Mouse (Mus musculus): ENCODE results near the gene Fbxw7. TPM values are rescaled to one million over a fixed set of nuclear protein-coding genes. Genes with fewer than 3 reads are reported as not detected.

Fbxw7 gene
- polyA plus RNA-seq, 1 experiment = not detected

GRCm38 (mm10) chr3:84967364-84967763, 152.3 kb downstream of the Fbxw7 start:
- no peak for TF ChIP-seq CTCF (IDR thresholded peaks at IDR 0.05; ENCODE audit: insufficient read depth, low read depth, low read length)
- no peak for TF ChIP-seq POLR2A (IDR thresholded peaks at IDR 0.05; ENCODE audit: insufficient read depth, low read depth, low read length)
- Histone ChIP-seq H3K4me1 (ENCODE audit: control insufficient read depth, insufficient read depth, low read length) (peaks cover 2% of the 10 kb centered on the region; the same call in 1 of the 2 replicates), H3K27ac (ENCODE audit: insufficient read depth, low read depth, low read length) (no peak overlapping the region), H3K4me3 (ENCODE audit: insufficient read depth, low read depth, low read length) (no peak overlapping the region)
- 90% methylated on average over 4 of the region's 4 CpGs for WGBS

GRCm38 (mm10) chr3:84971561-84971960, 156.5 kb downstream of the Fbxw7 start:
- Histone ChIP-seq H3K4me1 (ENCODE audit: control insufficient read depth, insufficient read depth, low read length) (peaks cover 4% of the 10 kb centered on the region), H3K4me3 (ENCODE audit: insufficient read depth, low read depth, low read length) (no peak overlapping the region), H3K27ac (ENCODE audit: insufficient read depth, low read depth, low read length) (no peak overlapping the region)
- WGBS = 74% methylated on average over 5 of the region's 5 CpGs
- TF ChIP-seq CTCF (IDR thresholded peaks at IDR 0.05; ENCODE audit: insufficient read depth, low read depth, low read length) = no peak
- no peak for TF ChIP-seq POLR2A (IDR thresholded peaks at IDR 0.05; ENCODE audit: insufficient read depth, low read depth, low read length)

GRCm38 (mm10) chr3:84972881-84973280, 157.8 kb downstream of the Fbxw7 start:
- TF ChIP-seq POLR2A (IDR thresholded peaks at IDR 0.05; ENCODE audit: insufficient read depth, low read depth, low read length) (no peak), CTCF (IDR thresholded peaks at IDR 0.05; ENCODE audit: insufficient read depth, low read depth, low read length) (no peak)
- 88% methylated on average over 2 of the region's 2 CpGs for WGBS
- H3K4me3 ChIP-seq (ENCODE audit: insufficient read depth, low read depth, low read length) = no peak overlapping the region
- 0 out of 2 replicates have a peak overlapping the region, but pooled peaks have one; percentile 5 for H3K27ac ChIP-seq (ENCODE audit: insufficient read depth, low read depth, low read length)
- peaks cover 4% of the 10 kb centered on the region for H3K4me1 ChIP-seq (ENCODE audit: control insufficient read depth, insufficient read depth, low read length)

- WGBS = 96% methylated on average over 9 of the region's 9 CpGs
- Histone ChIP-seq H3K4me1 (ENCODE audit: control insufficient read depth, insufficient read depth, low read length) (peaks cover 4% of the 10 kb centered on the region), H3K27ac (ENCODE audit: insufficient read depth, low read depth, low read length) (no peak overlapping the region), H3K4me3 (ENCODE audit: insufficient read depth, low read depth, low read length) (no peak overlapping the region)
- TF ChIP-seq POLR2A (IDR thresholded peaks at IDR 0.05; ENCODE audit: insufficient read depth, low read depth, low read length) (no peak), CTCF (IDR thresholded peaks at IDR 0.05; ENCODE audit: insufficient read depth, low read depth, low read length) (no peak)
These were observed 159.1 kb downstream of the Fbxw7 start for GRCm38 (mm10) chr3:84974193-84974592.

- TF ChIP-seq POLR2A (IDR thresholded peaks at IDR 0.05; ENCODE audit: insufficient read depth, low read depth, low read length) (no peak), CTCF (IDR thresholded peaks at IDR 0.05; ENCODE audit: insufficient read depth, low read depth, low read length) (no peak)
These were observed 163.6 kb downstream of the Fbxw7 start for GRCm38 (mm10) chr3:84978676-84979075.

GRCm38 (mm10) chr3:84980158-84980557, 165.1 kb downstream of the Fbxw7 start:
- Histone ChIP-seq H3K4me1 (ENCODE audit: control insufficient read depth, insufficient read depth, low read length) (no peaks in the 10 kb centered on the region), H3K27ac (ENCODE audit: insufficient read depth, low read depth, low read length) (no peak overlapping the region), H3K4me3 (ENCODE audit: insufficient read depth, low read depth, low read length) (no peak overlapping the region)
- TF ChIP-seq CTCF (IDR thresholded peaks at IDR 0.05; ENCODE audit: insufficient read depth, low read depth, low read length) (no peak), POLR2A (IDR thresholded peaks at IDR 0.05; ENCODE audit: insufficient read depth, low read depth, low read length) (no peak)
- WGBS = 93% methylated on average over 2 of the region's 2 CpGs

More at GRCm38 (mm10) chr3:84978676-84979075, 163.6 kb downstream of the Fbxw7 start:
- WGBS = 81% methylated on average over 11 of the region's 11 CpGs
- Histone ChIP-seq H3K4me3 (ENCODE audit: insufficient read depth, low read depth, low read length) (no peak overlapping the region), H3K4me1 (ENCODE audit: control insufficient read depth, insufficient read depth, low read length) (peaks cover 2% of the 10 kb centered on the region; the same call in 1 of the 2 replicates), H3K27ac (ENCODE audit: insufficient read depth, low read depth, low read length) (no peak overlapping the region)

GRCm38 (mm10) chr3:84982688-84983087, 167.6 kb downstream of the Fbxw7 start:
- Histone ChIP-seq H3K27ac (ENCODE audit: insufficient read depth, low read depth, low read length) (no peak overlapping the region), H3K4me1 (ENCODE audit: control insufficient read depth, insufficient read depth, low read length) (no peaks in the 10 kb centered on the region), H3K4me3 (ENCODE audit: insufficient read depth, low read depth, low read length) (no peak overlapping the region)
- TF ChIP-seq CTCF (IDR thresholded peaks at IDR 0.05; ENCODE audit: insufficient read depth, low read depth, low read length) (no peak), POLR2A (IDR thresholded peaks at IDR 0.05; ENCODE audit: insufficient read depth, low read depth, low read length) (no peak)
- 66% methylated on average over 4 of the region's 4 CpGs for WGBS

- WGBS = 75% methylated on average over 8 of the region's 8 CpGs
- H3K4me1 ChIP-seq (ENCODE audit: control insufficient read depth, insufficient read depth, low read length) = no peaks in the 10 kb centered on the region
- H3K4me3 ChIP-seq (ENCODE audit: insufficient read depth, low read depth, low read length) = no peak overlapping the region
- no peak for TF ChIP-seq POLR2A (IDR thresholded peaks at IDR 0.05; ENCODE audit: insufficient read depth, low read depth, low read length)
- no peak for TF ChIP-seq CTCF (IDR thresholded peaks at IDR 0.05; ENCODE audit: insufficient read depth, low read depth, low read length)
- no peak overlapping the region for H3K27ac ChIP-seq (ENCODE audit: insufficient read depth, low read depth, low read length)
These were observed 170.1 kb downstream of the Fbxw7 start for GRCm38 (mm10) chr3:84985121-84985625.

- TF ChIP-seq POLR2A (IDR thresholded peaks at IDR 0.05; ENCODE audit: insufficient read depth, low read depth, low read length) = no peak
- no peak for TF ChIP-seq CTCF (IDR thresholded peaks at IDR 0.05; ENCODE audit: insufficient read depth, low read depth, low read length)
- 94% methylated on average over 4 of the region's 4 CpGs for WGBS
- Histone ChIP-seq H3K27ac (ENCODE audit: insufficient read depth, low read depth, low read length) (no peak overlapping the region), H3K4me1 (ENCODE audit: control insufficient read depth, insufficient read depth, low read length) (no peaks in the 10 kb centered on the region), H3K4me3 (ENCODE audit: insufficient read depth, low read depth, low read length) (no peak overlapping the region)
These were observed 173.8 kb downstream of the Fbxw7 start for GRCm38 (mm10) chr3:84988880-84989279.

Data from olfactory bulb, adult 2 months (tissue).